ENCODE assay signal across 15 mouse cellular contexts in the genomic region with DNA sequence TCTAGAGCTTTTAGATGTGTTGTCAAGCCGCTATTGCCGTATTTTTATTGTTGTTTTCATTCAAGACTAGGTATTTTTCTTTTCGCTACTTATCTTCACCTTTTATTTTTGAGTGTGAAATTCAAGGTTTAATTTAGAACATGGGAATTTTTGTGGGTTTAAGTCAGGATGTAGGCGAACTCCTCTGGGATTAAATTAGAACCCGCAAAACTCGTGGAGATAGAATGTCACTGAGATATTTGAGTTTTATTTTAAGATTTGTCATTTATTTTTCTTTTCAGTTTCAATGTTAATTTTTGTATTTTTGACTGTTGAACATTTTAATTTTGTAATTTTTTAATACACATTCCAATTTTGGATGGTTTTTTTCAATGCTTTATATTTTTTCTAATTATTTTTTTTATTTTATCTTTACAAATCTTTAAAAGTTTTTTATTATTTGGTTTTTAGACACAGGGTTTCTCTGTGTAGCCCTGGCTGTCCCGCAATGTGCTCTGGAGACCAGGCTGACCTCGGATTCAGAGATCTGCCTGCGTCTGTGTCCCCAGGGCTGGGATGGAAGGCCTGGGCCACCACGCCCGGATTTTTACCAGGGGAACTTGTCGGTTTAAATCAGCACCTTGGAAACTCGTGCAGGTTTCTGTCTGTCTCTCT. TPM values are rescaled to one million over a fixed set of nuclear protein-coding genes. Genes with fewer than 3 reads are reported as not detected.
DNase-seq lines count a peak whose midpoint lies in the region; ATAC-seq lines count a peak whose summit lies in the region.
"Not testable (repeated sequence)": the region's sequence is repeated elsewhere in the genome, so short reads cannot be mapped to it uniquely, and the experiment has no call there.
"Had no signal": no experiment of that assay in that cellular context is flagged by ENCODE, and none has a peak within 500 bp of the region (broad histone marks: within the 10 kb centered on the region; RNA-seq: fewer than 3 reads in every experiment).

No protein-coding gene starts in this region.

- not testable (repeated sequence) for H3K27ac ChIP-seq in hindbrain, embryonic 12.5 days; limb, embryonic 13.5 days

- H3K36me3 ChIP-seq in hindbrain, embryonic 12.5 days; limb, embryonic 13.5 days: not testable (repeated sequence)

- H3K9me3 ChIP-seq in hindbrain, embryonic 12.5 days (replicated peaks); limb, embryonic 13.5 days: not testable (repeated sequence)

- DNase-seq in A20 (ENCODE audit: low read depth, low spot score), result peak; percentile 4
- DNase-seq in ZHBTc4 (ENCODE audit: low read depth, low spot score), result peak; percentile 70
- DNase-seq in forelimb bud, embryonic 11.5 days (ENCODE audit: low read depth, low spot score), result peak; percentile 6
- DNase-seq in naive thymus-derived CD4-positive, alpha-beta T cell, adult 2 months (ENCODE audit: low read depth), result peak; percentile 8
- peak; percentile 44 to 58 for DNase-seq in right cerebral cortex, postnatal 10 days (ENCODE audit: low spot score in 2 of 2)
- DNase-seq in urinary bladder, postnatal 10 days (ENCODE audit: low spot score), result peak; percentile 10

- not testable (repeated sequence) for H3K4me3 ChIP-seq in hindbrain, embryonic 12.5 days; limb, embryonic 13.5 days

- ATAC-seq in hindbrain, embryonic 12.5 days (ENCODE audit: low FRiP score), result 0 out of 2 replicates have a peak, but pooled peaks have one; percentile 23
- ATAC-seq in limb, embryonic 13.5 days (ENCODE audit: low FRiP score, low read depth), result 0 out of 2 replicates have a peak, but pooled peaks have one; percentile 41

- not testable (repeated sequence) for H3K4me1 ChIP-seq in hindbrain, embryonic 12.5 days; limb, embryonic 13.5 days

- not testable (repeated sequence) for H3K27me3 ChIP-seq in hindbrain, embryonic 12.5 days; limb, embryonic 13.5 days

- H3K9ac ChIP-seq in hindbrain, embryonic 12.5 days; limb, embryonic 13.5 days: not testable (repeated sequence)

- H3K4me2 ChIP-seq in hindbrain, embryonic 12.5 days (replicated peaks); limb, embryonic 13.5 days (replicated peaks): not testable (repeated sequence)

- WGBS in hindbrain, embryonic 12.5 days, result 84% methylated on average over 12 of the region's 13 CpGs
- WGBS in limb, embryonic 13.5 days, result 81% methylated on average over 11 of the region's 13 CpGs

RNA-seq across cellular contexts. Expression of a gene that starts 26.2 kb away (rescaled TPM):
- polyA plus RNA-seq in hindbrain, embryonic 12.5 days (2016; fragmentation: Nextera tagmentation; extraction: Ambion mirVana), result not detected in 2 replicates
- not detected in 2 replicates for polyA plus RNA-seq in limb, embryonic 13.5 days (2015; fragmentation: Nextera tagmentation; extraction: Ambion mirVana)
- polyA plus RNA-seq: brain, embryonic 14.5 days; erythroblast, embryonic 14.5 days; forebrain, postnatal 0 days; heart, embryonic 15.5 days; hindbrain, postnatal 0 days; limb, embryonic 14.5 days; lung, embryonic 15.5 days had no signal

RNA-seq across cellular contexts. Expression of a gene that starts 56.2 kb away (rescaled TPM):
- not detected in 2 replicates for polyA plus RNA-seq in hindbrain, embryonic 12.5 days (2016; fragmentation: Nextera tagmentation; extraction: Ambion mirVana)
- polyA plus RNA-seq in limb, embryonic 13.5 days (2015; fragmentation: Nextera tagmentation; extraction: Ambion mirVana), result not detected in 2 replicates
- polyA plus RNA-seq: brain, embryonic 14.5 days; erythroblast, embryonic 14.5 days; forebrain, postnatal 0 days; heart, embryonic 15.5 days; hindbrain, postnatal 0 days; limb, embryonic 14.5 days; lung, embryonic 15.5 days had no signal

Comparison
In these comparisons a context has a peak if more than half of its experiments do, and no peak if none do; other contexts are left out.
1. DNase-seq: peak in every context shown above with its lines; median percentile 70 in ZHBTc4; 51 in right cerebral cortex, postnatal 10 days; 10 in urinary bladder, postnatal 10 days; 8 in naive thymus-derived CD4-positive, alpha-beta T cell, adult 2 months; 6 in forelimb bud, embryonic 11.5 days; 4 in A20.